Mouse (Mus musculus): ENCODE measurements around the gene Dusp1. TPM values are rescaled to one million over a fixed set of nuclear protein-coding genes. Genes with fewer than 3 reads are reported as not detected.

The Dusp1 gene
- polyA plus RNA-seq, 1 experiment from 2014 or later = 35.5 TPM

DNA sequence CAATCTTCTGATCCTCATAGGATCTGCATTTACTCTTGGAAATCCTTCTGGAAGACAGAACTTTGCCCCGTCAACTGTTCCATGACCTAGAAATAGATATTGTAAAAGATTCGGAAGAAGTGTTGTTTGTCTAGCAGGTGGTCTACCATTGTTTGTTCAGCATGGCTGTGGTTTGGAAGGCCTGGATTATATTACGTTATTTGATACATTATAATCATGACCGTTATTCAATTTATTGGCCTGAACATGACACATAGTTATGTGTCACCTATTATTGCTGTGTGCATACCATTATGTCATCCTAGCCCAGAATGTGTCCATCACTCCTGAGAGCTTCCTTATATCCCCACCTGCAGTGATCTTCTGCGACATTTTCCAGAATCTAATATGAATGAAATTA is 36.9 kb upstream of the Dusp1 start:
- H3K27ac ChIP-seq = no peak overlapping the region
- peaks cover 65% of the 10 kb centered on the region for H3K4me1 ChIP-seq (replicated peaks)
- H3K9me3 ChIP-seq = no peaks in the 10 kb centered on the region
- 90% methylated on average over 5 of the region's 5 CpGs for WGBS
- H3K27me3 ChIP-seq = no peaks in the 10 kb centered on the region
- no peak overlapping the region for H3K9ac ChIP-seq
- no peak overlapping the region for H3K4me3 ChIP-seq
- ATAC-seq (ENCODE audit: low FRiP score) = no peak
- H3K4me2 ChIP-seq = no peak overlapping the region
- 0 out of 2 replicates have a peak, but pooled peaks cover 4% of the 10 kb centered on the region for H3K36me3 ChIP-seq

DNA sequence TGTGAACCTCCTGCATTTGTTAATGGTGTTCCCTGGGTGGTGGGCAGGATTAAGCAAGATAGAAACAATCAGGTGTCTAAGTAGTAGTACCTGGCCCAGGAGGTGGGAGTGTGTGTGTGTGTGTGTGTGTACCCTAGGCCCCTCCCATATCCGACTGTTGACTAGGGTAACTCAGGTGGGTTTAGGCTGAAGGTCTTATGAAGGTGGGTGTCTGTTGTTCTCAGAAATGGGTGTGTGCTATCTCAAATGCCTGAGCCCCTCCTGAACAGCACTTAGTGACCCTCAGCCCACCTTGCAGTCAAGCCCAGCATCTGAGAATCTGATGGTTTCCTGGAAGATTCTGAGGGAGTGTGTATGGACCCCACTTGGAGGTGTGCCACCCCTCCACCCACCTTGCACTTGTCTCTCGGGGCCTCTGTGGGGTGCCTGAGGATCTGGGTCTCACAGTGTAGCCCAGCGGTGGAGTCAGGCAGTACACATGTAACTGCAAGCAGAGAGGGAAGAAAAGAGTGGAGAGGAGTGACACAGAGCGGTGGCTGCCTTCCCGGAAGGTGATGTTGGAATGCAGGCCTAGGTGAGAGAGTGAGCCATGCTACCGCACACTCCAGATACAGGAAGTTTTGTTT is 35.0 kb upstream of the Dusp1 start:
- Histone ChIP-seq H3K4me1 (replicated peaks) (peaks cover 48% of the 10 kb centered on the region), H3K4me2 (no peak overlapping the region), H3K4me3 (no peak overlapping the region), H3K9ac (no peak overlapping the region), H3K27me3 (no peaks in the 10 kb centered on the region), H3K36me3 (peaks cover 18% of the 10 kb centered on the region), H3K9me3 (no peaks in the 10 kb centered on the region), H3K27ac (peak overlapping the region; percentile 64; the same call in 1 of the 2 replicates)
- 84% methylated on average over 6 of the region's 6 CpGs for WGBS
- no peak for ATAC-seq (ENCODE audit: low FRiP score)

DNA sequence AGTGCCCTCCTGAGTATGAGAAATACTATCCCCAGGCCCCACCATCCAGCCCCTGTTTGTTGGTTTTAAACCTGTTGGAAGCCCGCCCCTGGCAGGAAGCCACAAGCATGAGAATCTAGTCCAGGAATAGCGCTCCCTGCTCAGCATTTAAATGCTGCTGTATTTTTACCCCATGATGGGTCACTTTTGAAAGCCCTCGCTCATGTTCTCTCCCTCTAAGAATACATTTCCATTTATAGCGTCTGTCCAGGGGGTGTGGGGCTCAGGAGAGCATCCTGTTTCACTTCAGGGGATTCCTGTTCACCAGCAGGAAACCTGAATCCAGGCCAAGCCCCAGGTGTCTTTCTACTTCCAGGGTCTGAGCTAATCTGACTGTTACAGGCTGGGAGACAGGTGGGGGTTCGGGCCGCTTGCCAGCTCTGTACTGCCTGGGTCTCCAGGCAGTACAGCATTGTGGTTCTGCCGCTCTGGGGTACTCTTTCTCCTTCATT is 34.3 kb upstream of the Dusp1 start:
- no peaks in the 10 kb centered on the region for H3K9me3 ChIP-seq
- H3K36me3 ChIP-seq = peaks cover 21% of the 10 kb centered on the region
- no peaks in the 10 kb centered on the region for H3K27me3 ChIP-seq
- ATAC-seq (ENCODE audit: low FRiP score) = no peak
- H3K4me2 ChIP-seq = no peak overlapping the region
- H3K4me3 ChIP-seq = no peak overlapping the region
- peaks cover 41% of the 10 kb centered on the region for H3K4me1 ChIP-seq (replicated peaks)
- no peak overlapping the region for H3K9ac ChIP-seq
- 50% methylated on average over 7 of the region's 7 CpGs for WGBS
- H3K27ac ChIP-seq = peak overlapping the region; percentile 64

DNA sequence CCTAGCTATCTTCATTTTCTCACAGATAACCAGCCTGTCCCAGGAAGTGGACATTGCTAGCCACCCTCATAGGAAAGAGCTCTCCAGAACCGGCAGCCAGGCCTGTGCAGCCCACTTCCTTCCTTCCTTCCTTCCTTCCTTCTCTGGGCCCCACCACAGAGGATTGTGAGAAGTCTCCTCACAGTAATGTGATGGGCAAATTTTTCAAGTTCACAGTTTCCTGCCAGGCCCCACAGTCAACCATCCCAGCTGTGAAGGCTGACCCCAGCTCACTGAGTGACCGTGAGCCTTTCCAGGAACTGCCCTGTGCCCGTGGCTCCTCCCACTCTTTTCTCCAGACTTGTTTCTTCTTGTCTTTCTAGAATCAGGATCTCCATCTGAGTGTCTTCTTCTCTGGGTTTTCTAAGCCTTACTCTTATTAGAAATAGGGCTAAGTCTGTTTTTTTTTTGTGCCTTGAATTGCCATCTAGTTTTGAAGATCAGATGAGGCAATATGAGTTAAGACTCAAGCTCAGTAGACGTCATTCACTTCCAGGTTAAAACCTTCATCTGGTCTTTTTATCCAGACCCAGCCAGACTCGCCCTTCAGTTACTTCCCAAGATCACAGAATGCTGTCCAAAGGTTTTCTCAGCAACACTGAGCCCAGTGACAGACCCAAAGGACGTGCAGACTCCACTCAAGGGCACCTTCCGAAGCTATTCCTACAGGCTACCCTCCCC is 33.7 kb upstream of the Dusp1 start:
- 64% methylated on average over 7 of the region's 7 CpGs for WGBS
- H3K27ac ChIP-seq = peak overlapping the region; percentile 64
- H3K9me3 ChIP-seq = no peaks in the 10 kb centered on the region
- no peak overlapping the region for H3K4me2 ChIP-seq
- H3K9ac ChIP-seq = no peak overlapping the region
- H3K27me3 ChIP-seq = no peaks in the 10 kb centered on the region
- no peak for ATAC-seq (ENCODE audit: low FRiP score)
- peaks cover 35% of the 10 kb centered on the region for H3K4me1 ChIP-seq (replicated peaks)
- no peak overlapping the region for H3K4me3 ChIP-seq
- peaks cover 25% of the 10 kb centered on the region for H3K36me3 ChIP-seq

DNA sequence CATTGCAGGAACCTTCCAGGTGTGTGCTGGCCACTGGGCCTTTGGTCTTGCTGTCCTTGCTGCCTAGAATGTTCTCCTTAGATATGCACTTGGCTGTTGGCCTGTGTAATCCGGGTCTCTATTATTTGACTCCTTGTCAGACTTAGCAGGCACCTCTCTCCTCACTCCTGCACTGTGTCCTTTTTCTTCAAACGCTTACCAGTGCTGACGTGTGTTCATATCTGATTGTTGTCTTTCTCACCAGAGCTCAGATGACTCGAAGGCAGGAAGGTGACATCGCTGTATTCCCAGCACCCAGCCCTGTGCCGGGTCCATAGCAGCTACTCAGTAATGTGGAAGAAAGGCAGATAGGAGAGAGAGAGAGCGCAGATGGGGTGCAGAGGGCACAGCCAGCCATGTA is 33.0 kb upstream of the Dusp1 start:
- H3K4me2 ChIP-seq = no peak overlapping the region
- WGBS = 92% methylated on average over 7 of the region's 7 CpGs
- H3K27me3 ChIP-seq = no peaks in the 10 kb centered on the region
- no peaks in the 10 kb centered on the region for H3K9me3 ChIP-seq
- ATAC-seq (ENCODE audit: low FRiP score) = no peak
- no peak overlapping the region for H3K9ac ChIP-seq
- peaks cover 25% of the 10 kb centered on the region for H3K36me3 ChIP-seq
- H3K4me3 ChIP-seq = no peak overlapping the region
- H3K27ac ChIP-seq = peak overlapping the region; percentile 64; the same call in 1 of the 2 replicates
- H3K4me1 ChIP-seq (replicated peaks) = peaks cover 35% of the 10 kb centered on the region

DNA sequence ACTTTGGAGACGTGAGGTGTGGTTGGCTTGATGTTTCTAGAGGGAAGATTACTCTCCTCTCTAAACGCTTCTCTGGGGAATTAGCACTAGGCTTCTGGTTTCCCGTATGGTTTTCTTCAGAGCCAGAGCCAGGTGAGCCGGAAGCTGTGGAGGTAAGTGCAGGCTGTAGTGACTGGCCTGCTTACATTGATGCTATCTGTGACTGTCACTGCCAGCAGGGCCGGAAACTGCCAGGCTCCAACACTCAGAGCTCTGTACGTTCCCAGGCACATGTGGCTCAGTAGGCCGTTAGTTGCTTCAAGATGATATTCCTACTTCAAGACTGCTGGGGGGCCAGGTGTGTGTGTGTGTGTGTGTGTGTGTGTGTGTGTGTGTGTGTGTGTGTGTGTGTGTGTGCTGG is 32.2 kb upstream of the Dusp1 start:
- ATAC-seq (ENCODE audit: low FRiP score) = no peak
- peaks cover 29% of the 10 kb centered on the region for H3K4me1 ChIP-seq (replicated peaks)
- H3K27ac ChIP-seq = no peak overlapping the region
- no peak overlapping the region for H3K4me3 ChIP-seq
- no peaks in the 10 kb centered on the region for H3K27me3 ChIP-seq
- whole genome bisulfite sequencing = 90% methylated on average over 7 of the region's 7 CpGs
- H3K36me3 ChIP-seq = peaks cover 25% of the 10 kb centered on the region
- no peak overlapping the region for H3K4me2 ChIP-seq
- H3K9me3 ChIP-seq = no peaks in the 10 kb centered on the region
- no peak overlapping the region for H3K9ac ChIP-seq

DNA sequence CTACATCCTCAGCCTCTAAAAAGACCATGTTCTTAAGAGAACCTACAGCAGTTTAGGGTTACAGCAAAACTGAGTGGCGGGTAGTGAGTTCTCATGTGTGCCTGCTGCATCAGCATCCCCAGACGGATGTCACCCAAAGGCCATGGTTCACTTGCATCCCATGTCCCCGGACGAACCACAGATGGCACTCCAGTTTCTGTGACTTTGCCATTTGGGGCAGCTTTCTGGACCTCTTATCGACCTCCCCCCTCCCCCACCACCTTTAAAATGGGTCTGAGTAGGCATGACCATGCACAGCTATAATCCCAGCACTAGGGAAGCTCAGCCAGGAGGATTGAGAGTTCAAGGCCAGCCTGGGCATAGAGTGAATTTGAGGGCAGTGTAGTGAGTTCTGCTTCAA is 31.3 kb upstream of the Dusp1 start:
- H3K4me2 ChIP-seq = no peak overlapping the region
- H3K9ac ChIP-seq = no peak overlapping the region
- H3K36me3 ChIP-seq = peaks cover 25% of the 10 kb centered on the region
- peaks cover 28% of the 10 kb centered on the region for H3K4me1 ChIP-seq (replicated peaks)
- H3K4me3 ChIP-seq = no peak overlapping the region
- over 99% methylated on average over 5 of the region's 5 CpGs for WGBS
- ATAC-seq (ENCODE audit: low FRiP score) = no peak
- no peaks in the 10 kb centered on the region for H3K9me3 ChIP-seq
- no peak overlapping the region for H3K27ac ChIP-seq
- H3K27me3 ChIP-seq = no peaks in the 10 kb centered on the region

DNA sequence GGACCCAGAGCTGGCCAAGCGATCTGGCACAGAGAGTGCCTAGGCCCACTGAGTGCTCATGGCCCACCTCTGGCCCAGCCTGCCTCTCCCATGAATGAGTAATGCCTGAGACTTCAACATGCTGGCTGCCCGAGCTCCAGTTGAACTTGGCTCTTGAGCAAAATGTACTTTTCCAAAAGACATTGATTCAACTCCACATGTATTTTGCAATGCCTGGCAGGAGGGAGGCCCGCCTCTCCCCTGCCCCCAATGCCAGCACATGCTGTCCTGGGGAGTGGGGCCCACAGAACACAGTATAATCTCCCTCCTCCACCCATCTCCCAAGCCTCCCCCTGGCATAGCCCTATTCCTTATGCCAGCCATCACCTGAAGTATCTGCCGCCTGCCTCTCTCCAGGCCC is 30.6 kb upstream of the Dusp1 start:
- Histone ChIP-seq H3K9ac (no peak overlapping the region), H3K36me3 (peaks cover 30% of the 10 kb centered on the region), H3K4me3 (no peak overlapping the region), H3K9me3 (no peaks in the 10 kb centered on the region), H3K27me3 (no peaks in the 10 kb centered on the region), H3K27ac (no peak overlapping the region), H3K4me1 (replicated peaks) (peaks cover 28% of the 10 kb centered on the region), H3K4me2 (no peak overlapping the region)
- WGBS = 94% methylated on average over 4 of the region's 4 CpGs
- no peak for ATAC-seq (ENCODE audit: low FRiP score)

DNA sequence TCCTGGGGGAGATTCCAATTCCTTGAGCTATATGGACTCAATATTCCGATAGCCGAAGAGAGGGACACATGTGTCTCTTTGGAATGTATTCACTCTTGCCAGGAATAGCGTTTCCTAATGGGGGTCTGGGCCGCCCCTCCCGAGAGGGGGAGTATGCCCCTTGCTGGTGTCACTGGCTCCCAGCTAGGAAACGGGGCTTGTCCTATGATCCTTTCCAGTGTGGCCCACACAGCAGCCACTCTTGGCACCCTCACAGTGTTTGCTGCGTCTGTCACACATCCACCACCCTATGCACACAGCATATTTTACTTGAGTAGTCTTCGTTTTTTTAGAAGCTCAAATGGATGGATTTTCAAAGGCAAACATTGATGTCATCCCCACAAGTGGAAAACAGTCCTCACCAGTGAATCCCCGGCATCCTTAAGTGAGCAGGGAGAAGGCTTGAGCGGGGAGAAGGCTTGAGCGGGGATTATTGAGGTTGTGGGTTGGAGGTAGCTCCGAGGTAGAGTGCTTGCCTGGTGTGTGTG is 26.1 kb upstream of the Dusp1 start:
- H3K4me1 ChIP-seq (replicated peaks) = peaks cover 19% of the 10 kb centered on the region
- H3K36me3 ChIP-seq = peaks cover 27% of the 10 kb centered on the region
- no peak for ATAC-seq (ENCODE audit: low FRiP score)
- no peak overlapping the region for H3K4me2 ChIP-seq
- no peak overlapping the region for H3K27ac ChIP-seq
- no peak overlapping the region for H3K9ac ChIP-seq
- H3K9me3 ChIP-seq = no peaks in the 10 kb centered on the region
- H3K4me3 ChIP-seq = no peak overlapping the region
- no peaks in the 10 kb centered on the region for H3K27me3 ChIP-seq
- 94% methylated on average over 12 of the region's 12 CpGs for WGBS

DNA sequence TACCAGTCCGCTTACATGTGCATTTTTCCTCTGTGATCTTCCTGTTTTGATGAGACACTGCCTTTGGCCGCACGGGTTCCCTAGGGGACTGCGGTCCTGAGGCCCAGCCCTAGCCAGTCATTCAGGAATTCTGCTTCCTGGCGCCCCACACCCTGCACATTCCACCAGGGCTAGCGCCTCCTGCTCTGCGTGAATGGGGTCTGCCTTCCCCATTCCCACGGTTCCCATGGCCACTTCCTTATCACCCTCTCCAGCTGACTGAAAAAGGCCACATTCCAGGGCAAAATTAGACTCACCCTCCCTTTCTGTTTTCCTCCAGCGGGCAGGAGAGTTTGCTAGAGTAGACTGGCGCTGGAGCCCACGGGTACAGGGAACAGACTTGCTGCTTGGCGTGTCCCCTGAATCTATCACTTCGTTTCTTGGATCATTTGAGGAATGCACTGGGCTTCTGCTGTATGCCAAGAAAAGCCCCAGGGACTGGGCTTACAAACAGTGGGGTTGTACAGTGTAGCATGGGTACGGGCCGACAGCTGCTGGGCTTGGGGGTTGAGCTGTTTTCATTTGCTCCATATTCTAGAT is 22.7 kb upstream of the Dusp1 start:
- ATAC-seq (ENCODE audit: low FRiP score) = peak; percentile 80
- H3K36me3 ChIP-seq = peaks cover 24% of the 10 kb centered on the region
- 0 out of 2 replicates have a peak overlapping the region, but pooled peaks have one; percentile 4 for H3K4me2 ChIP-seq

DNA sequence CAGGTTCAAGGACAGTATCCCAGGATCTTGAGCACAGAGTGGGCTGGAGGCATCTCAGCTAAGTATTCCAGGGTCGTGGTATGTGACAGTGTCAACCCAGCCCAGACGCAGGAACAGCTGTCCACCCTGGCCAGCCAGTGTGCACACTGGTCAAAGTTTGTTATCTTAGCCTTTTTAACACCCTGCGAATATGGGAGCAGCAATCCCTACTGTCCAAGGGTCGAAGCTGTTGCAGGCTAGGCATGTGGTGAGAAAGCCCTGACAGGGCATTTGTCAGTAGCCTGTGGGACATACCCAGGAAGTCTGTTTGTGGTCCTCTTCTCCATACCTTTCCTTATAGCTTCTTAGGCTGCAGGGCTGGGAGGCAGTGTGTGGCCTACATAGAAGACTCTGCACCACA is 22.1 kb upstream of the Dusp1 start:
- WGBS = 88% methylated on average over 4 of the region's 4 CpGs

More for the DNA sequence above, 22.7 kb upstream of the Dusp1 start:
- peak overlapping the region; percentile 24; the same call in 1 of the 2 replicates for H3K9ac ChIP-seq
- H3K27me3 ChIP-seq = no peaks in the 10 kb centered on the region
- peaks cover 33% of the 10 kb centered on the region for H3K4me1 ChIP-seq (replicated peaks)
- no peak overlapping the region for H3K4me3 ChIP-seq
- H3K27ac ChIP-seq = peak overlapping the region; percentile 70
- WGBS = 49% methylated on average over 15 of the region's 15 CpGs
- H3K9me3 ChIP-seq = no peaks in the 10 kb centered on the region

DNA sequence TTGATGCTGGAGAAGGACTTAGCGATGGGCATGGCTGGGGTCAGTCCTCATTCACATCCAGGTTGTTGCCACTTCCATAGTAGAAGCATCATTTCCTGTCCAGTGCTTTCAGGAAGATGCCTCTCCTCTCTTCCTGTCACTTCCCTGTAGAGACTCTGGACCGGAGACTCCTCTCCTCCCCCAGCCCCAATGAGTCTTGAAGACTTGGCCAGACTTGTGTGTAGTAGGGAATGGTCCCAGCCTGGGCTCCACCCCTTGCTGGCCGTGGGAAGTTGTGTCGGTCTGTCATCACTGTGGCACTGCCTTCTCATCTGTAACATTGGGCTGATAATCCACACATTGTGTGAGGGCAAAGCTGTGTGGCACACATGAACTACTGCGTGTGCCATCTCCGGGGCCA is 21.7 kb upstream of the Dusp1 start:
- peaks cover 26% of the 10 kb centered on the region for H3K36me3 ChIP-seq
- no peak overlapping the region for H3K4me3 ChIP-seq
- H3K4me2 ChIP-seq = no peak overlapping the region
- WGBS = 95% methylated on average over 6 of the region's 6 CpGs
- no peak overlapping the region for H3K9ac ChIP-seq
- H3K4me1 ChIP-seq (replicated peaks) = peaks cover 33% of the 10 kb centered on the region
- H3K27ac ChIP-seq = peak overlapping the region; percentile 70
- ATAC-seq (ENCODE audit: low FRiP score) = no peak
- no peaks in the 10 kb centered on the region for H3K9me3 ChIP-seq
- H3K27me3 ChIP-seq = no peaks in the 10 kb centered on the region

More for the DNA sequence above, 22.1 kb upstream of the Dusp1 start:
- Histone ChIP-seq H3K27me3 (no peaks in the 10 kb centered on the region), H3K4me1 (replicated peaks) (peaks cover 33% of the 10 kb centered on the region), H3K9ac (peak overlapping the region; percentile 24; the same call in 1 of the 2 replicates), H3K27ac (peak overlapping the region; percentile 70), H3K4me3 (no peak overlapping the region), H3K36me3 (peaks cover 24% of the 10 kb centered on the region), H3K4me2 (no peak overlapping the region), H3K9me3 (no peaks in the 10 kb centered on the region)
- ATAC-seq (ENCODE audit: low FRiP score) = no peak

Measured in hindbrain, embryonic 13.5 days (tissue).